Mouse (Mus musculus): Measurements from ENCODE around the gene Uhmk1. TPM values are rescaled to one million over a fixed set of nuclear protein-coding genes. Genes with fewer than 3 reads are reported as not detected.

Gene Uhmk1
- total and polyA plus RNA-seq, 3 experiments: 3.3 to 86.0 (median 85.0) TPM

DNA sequence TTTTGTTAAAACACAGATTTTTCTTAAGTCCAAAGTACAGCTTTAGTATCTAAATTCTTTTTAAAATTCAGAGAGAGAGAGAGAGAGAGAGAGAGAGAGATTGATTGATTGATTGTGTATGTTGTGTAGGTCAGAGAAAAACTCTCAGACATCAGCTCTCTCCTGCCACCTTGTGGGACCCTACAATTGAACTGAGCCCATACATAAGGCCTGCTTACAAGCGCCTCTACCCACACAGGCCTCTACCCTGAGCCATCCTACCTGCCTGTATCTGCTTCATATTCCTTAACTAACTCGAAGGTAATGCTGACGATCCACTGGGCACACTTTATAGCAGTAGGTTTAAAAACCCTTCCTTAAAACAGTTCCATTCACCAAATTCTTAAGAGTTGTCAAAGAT lies 14.8 kb downstream of the Uhmk1 start:
- DNase-seq (ENCODE audit: low spot score) (no peak), ATAC-seq (ENCODE audit: extremely low read depth, insufficient number of reproducible peaks, low FRiP score, poor library complexity, severe bottlenecking) (peak; percentile 79)
- Histone ChIP-seq H3K9me3 (replicated peaks) (no peaks in the 10 kb centered on the region), H3K4me1 (ENCODE audit: insufficient read depth, low read depth, low read length) (peaks cover 13% of the 10 kb centered on the region), H3K36me3 (replicated peaks) (peaks cover 92% of the 10 kb centered on the region), H3K27me3 (ENCODE audit: insufficient read depth, low read length) (no peaks in the 10 kb centered on the region), H3K4me3 (ENCODE audit: low read depth, low read length) (no peak overlapping the region)
- TF ChIP-seq POLR2AphosphoS5 (IDR thresholded peaks at IDR 0.05; ENCODE audit: insufficient replicate concordance, low read depth, low read length): no peak
- no peak for TF ChIP-seq CTCF (IDR thresholded peaks at IDR 0.05; ENCODE audit: low read depth, low read length)
- no peak for TF ChIP-seq GATA2 (IDR thresholded peaks at IDR 0.05; ENCODE audit: borderline replicate concordance, low read depth, low read length)
- no peak for TF ChIP-seq TAL1 (conservative IDR thresholded peaks at IDR 0.05; ENCODE audit: low read depth, low read length)
- TF ChIP-seq GATA1 (IDR thresholded peaks at IDR 0.05; ENCODE audit: borderline replicate concordance, low read length): no peak

DNA sequence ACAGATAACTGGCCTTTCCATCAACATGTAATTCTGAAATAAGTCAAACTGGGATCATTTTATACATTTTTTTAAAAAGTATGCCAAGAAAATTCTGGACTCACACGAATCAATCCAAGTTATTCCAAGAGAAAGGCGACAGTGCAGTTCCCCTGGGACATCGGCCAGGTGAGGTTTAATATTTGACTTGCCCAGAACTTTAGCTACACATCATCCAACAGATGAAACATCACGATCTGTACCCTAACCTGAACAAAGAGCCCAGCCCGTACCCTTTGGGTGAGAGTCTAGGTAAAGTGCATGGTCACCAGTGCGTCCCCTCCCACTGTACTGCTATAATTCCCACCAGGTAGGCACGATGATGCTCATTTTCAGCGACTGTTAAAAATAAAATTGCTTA lies 19.0 kb downstream of the Uhmk1 start:
- no peaks in the 10 kb centered on the region for H3K9me3 ChIP-seq (replicated peaks)
- no peaks in the 10 kb centered on the region for H3K27me3 ChIP-seq (ENCODE audit: insufficient read depth, low read length)
- no peak overlapping the region for H3K4me3 ChIP-seq (ENCODE audit: low read depth, low read length)
- ATAC-seq (ENCODE audit: extremely low read depth, insufficient number of reproducible peaks, low FRiP score, poor library complexity, severe bottlenecking) (no peak), DNase-seq (ENCODE audit: low spot score) (no peak)
- TF ChIP-seq TAL1 (conservative IDR thresholded peaks at IDR 0.05; ENCODE audit: low read depth, low read length): no peak
- TF ChIP-seq GATA2 (IDR thresholded peaks at IDR 0.05; ENCODE audit: borderline replicate concordance, low read depth, low read length): no peak
- TF ChIP-seq CTCF (IDR thresholded peaks at IDR 0.05; ENCODE audit: low read depth, low read length): no peak
- TF ChIP-seq POLR2AphosphoS5 (IDR thresholded peaks at IDR 0.05; ENCODE audit: insufficient replicate concordance, low read depth, low read length): no peak
- no peak for TF ChIP-seq GATA1 (IDR thresholded peaks at IDR 0.05; ENCODE audit: borderline replicate concordance, low read length)
- H3K4me1 ChIP-seq (ENCODE audit: insufficient read depth, low read depth, low read length): peaks cover 11% of the 10 kb centered on the region
- peaks cover 94% of the 10 kb centered on the region for H3K36me3 ChIP-seq (replicated peaks)

DNA sequence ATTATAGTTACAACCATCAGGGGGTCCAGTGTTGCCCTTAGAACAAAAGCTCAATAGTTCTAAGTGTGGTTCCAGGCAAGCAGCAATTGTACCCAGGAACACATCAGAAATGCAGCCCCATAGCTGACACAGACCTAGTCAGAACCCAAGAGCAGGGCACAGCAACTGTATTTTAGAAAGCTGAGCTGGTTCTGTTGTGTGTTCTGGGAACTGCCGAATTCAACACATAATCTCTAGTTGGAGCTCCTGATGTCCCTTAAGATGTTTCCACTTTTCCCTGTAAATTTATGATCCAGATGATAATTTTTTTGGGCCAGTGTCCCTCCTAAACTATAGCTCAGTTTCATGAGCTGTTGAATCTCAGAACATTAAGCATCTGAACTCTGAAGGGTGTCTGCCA lies 23.3 kb downstream of the Uhmk1 start:
- ATAC-seq (ENCODE audit: extremely low read depth, insufficient number of reproducible peaks, low FRiP score, poor library complexity, severe bottlenecking) (no peak), DNase-seq (ENCODE audit: low spot score) (no peak)
- TF ChIP-seq GATA2 (IDR thresholded peaks at IDR 0.05; ENCODE audit: borderline replicate concordance, low read depth, low read length): no peak
- no peak for TF ChIP-seq CTCF (IDR thresholded peaks at IDR 0.05; ENCODE audit: low read depth, low read length)
- TF ChIP-seq GATA1 (IDR thresholded peaks at IDR 0.05; ENCODE audit: borderline replicate concordance, low read length): no peak
- no peak for TF ChIP-seq TAL1 (conservative IDR thresholded peaks at IDR 0.05; ENCODE audit: low read depth, low read length)
- Histone ChIP-seq H3K4me3 (ENCODE audit: low read depth, low read length) (no peak overlapping the region), H3K4me1 (ENCODE audit: insufficient read depth, low read depth, low read length) (peaks cover 13% of the 10 kb centered on the region), H3K36me3 (replicated peaks) (peaks cover 62% of the 10 kb centered on the region), H3K9me3 (replicated peaks) (no peaks in the 10 kb centered on the region), H3K27me3 (ENCODE audit: insufficient read depth, low read length) (no peaks in the 10 kb centered on the region)

DNA sequence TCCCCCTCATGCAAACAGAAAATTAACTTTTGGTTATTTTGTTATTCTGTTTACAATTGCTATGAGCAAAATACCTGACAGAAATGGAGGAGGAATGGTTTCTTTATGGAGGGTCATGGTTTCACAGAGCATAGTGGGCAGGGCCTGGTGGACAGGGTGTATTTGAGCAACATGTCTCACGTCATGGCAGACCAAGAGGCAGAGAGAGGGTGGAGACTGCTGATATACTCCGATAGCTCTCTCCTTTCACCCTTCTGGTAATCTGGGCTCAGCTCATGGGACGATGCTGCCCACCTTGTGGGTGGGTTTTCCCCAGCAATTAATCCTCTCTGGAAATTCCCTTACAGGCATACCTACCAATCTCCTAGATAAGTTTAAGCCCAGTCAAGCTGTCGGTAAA lies 25.0 kb downstream of the Uhmk1 start:
- Histone ChIP-seq H3K4me3 (ENCODE audit: low read depth, low read length) (no peak overlapping the region), H3K27me3 (ENCODE audit: insufficient read depth, low read length) (no peaks in the 10 kb centered on the region), H3K4me1 (ENCODE audit: insufficient read depth, low read depth, low read length) (peaks cover 14% of the 10 kb centered on the region), H3K36me3 (replicated peaks) (peaks cover 45% of the 10 kb centered on the region), H3K9me3 (replicated peaks) (peaks cover 6% of the 10 kb centered on the region; the same call in 1 of the 2 replicates)
- DNase-seq (ENCODE audit: low spot score): no peak
- TF ChIP-seq POLR2AphosphoS5 (IDR thresholded peaks at IDR 0.05; ENCODE audit: insufficient replicate concordance, low read depth, low read length) (no peak), GATA1 (IDR thresholded peaks at IDR 0.05; ENCODE audit: borderline replicate concordance, low read length) (no peak), CTCF (IDR thresholded peaks at IDR 0.05; ENCODE audit: low read depth, low read length) (no peak), GATA2 (IDR thresholded peaks at IDR 0.05; ENCODE audit: borderline replicate concordance, low read depth, low read length) (no peak), TAL1 (conservative IDR thresholded peaks at IDR 0.05; ENCODE audit: low read depth, low read length) (no peak)
- no peak for ATAC-seq (ENCODE audit: extremely low read depth, insufficient number of reproducible peaks, low FRiP score, poor library complexity, severe bottlenecking)

DNA sequence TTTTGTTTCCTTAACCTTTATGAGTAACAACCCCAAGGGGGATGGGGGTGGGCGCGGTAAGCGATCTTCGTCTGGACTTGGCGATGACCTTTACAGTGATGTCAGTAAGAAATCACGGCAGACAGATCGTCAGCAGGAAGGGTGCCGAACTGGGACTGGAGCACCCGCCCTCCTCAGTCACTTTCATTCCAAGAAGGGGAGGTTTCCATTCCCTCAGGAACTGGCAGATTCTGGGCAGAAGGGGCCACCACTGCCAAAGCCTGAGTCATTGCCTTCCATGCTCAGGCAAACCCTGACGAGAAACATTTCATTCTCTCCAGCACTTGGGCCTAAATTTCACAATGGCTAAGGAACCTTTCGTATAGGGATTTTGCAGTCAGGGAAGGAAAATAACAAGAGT lies 26.6 kb downstream of the Uhmk1 start:
- peaks cover 6% of the 10 kb centered on the region; the same call in 1 of the 2 replicates for H3K9me3 ChIP-seq (replicated peaks)
- ATAC-seq (ENCODE audit: extremely low read depth, insufficient number of reproducible peaks, low FRiP score, poor library complexity, severe bottlenecking) (no peak), DNase-seq (ENCODE audit: low spot score) (no peak)
- no peaks in the 10 kb centered on the region for H3K27me3 ChIP-seq (ENCODE audit: insufficient read depth, low read length)
- no peak for TF ChIP-seq TAL1 (conservative IDR thresholded peaks at IDR 0.05; ENCODE audit: low read depth, low read length)
- TF ChIP-seq POLR2AphosphoS5 (IDR thresholded peaks at IDR 0.05; ENCODE audit: insufficient replicate concordance, low read depth, low read length): no peak
- TF ChIP-seq GATA2 (IDR thresholded peaks at IDR 0.05; ENCODE audit: borderline replicate concordance, low read depth, low read length): no peak
- peaks cover 28% of the 10 kb centered on the region for H3K36me3 ChIP-seq (replicated peaks)
- peaks cover 19% of the 10 kb centered on the region for H3K4me1 ChIP-seq (ENCODE audit: insufficient read depth, low read depth, low read length)
- no peak overlapping the region for H3K4me3 ChIP-seq (ENCODE audit: low read depth, low read length)

DNA sequence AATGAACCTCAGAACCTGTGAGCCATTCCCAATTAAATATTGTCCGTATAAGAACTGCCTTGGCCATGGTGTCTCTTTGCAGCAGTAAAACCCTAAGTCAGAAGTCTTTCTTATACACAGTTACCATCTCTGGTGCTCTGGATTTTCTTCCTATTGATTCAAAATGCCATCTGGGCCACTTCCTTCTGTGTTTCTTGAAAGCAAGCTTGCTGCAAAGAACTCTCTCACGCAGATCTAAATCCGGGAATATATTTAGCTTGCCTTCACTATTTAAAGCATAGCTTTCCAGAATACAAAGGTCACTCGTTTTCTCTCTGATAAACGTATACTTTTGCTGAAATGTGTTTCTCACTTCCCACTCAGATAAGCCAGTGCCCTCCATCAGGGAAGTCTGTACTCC lies 28.7 kb downstream of the Uhmk1 start:
- H3K9me3 ChIP-seq (replicated peaks): peaks cover 6% of the 10 kb centered on the region; the same call in 1 of the 2 replicates
- ATAC-seq (ENCODE audit: extremely low read depth, insufficient number of reproducible peaks, low FRiP score, poor library complexity, severe bottlenecking): no peak
- no peak for TF ChIP-seq TAL1 (conservative IDR thresholded peaks at IDR 0.05; ENCODE audit: low read depth, low read length)
- TF ChIP-seq POLR2AphosphoS5 (IDR thresholded peaks at IDR 0.05; ENCODE audit: insufficient replicate concordance, low read depth, low read length): no peak
- TF ChIP-seq GATA1 (IDR thresholded peaks at IDR 0.05; ENCODE audit: borderline replicate concordance, low read length): no peak
- no peak for TF ChIP-seq CTCF (IDR thresholded peaks at IDR 0.05; ENCODE audit: low read depth, low read length)
- no peak for TF ChIP-seq GATA2 (IDR thresholded peaks at IDR 0.05; ENCODE audit: borderline replicate concordance, low read depth, low read length)
- peaks cover 30% of the 10 kb centered on the region for H3K4me1 ChIP-seq (ENCODE audit: insufficient read depth, low read depth, low read length)
- H3K4me3 ChIP-seq (ENCODE audit: low read depth, low read length): no peak overlapping the region
- no peak for DNase-seq (ENCODE audit: low spot score)
- H3K36me3 ChIP-seq (replicated peaks): peaks cover 11% of the 10 kb centered on the region
- no peaks in the 10 kb centered on the region for H3K27me3 ChIP-seq (ENCODE audit: insufficient read depth, low read length)
